Mouse (Mus musculus): ENCODE measurements around the gene Ptpn12. TPM values are rescaled to one million over a fixed set of nuclear protein-coding genes. Genes with fewer than 3 reads are reported as not detected.

Ptpn12 gene
- polyA plus RNA-seq (2012; rRNA removed): 22.7 and 23.2 TPM in 2 replicates

GRCm38 (mm10) chr5:21055820-21056531 is at the start of gene Ptpn12:
Ptpn12 (minus strand) TSS chr5:21055911.

GRCm38 (mm10) chr5:20956298-20956697 is 99.4 kb downstream of the Ptpn12 start, which contains the start of gene Rsbn1l:
Rsbn1l (minus strand) TSS chr5:20956398.

Other genes with a start within 250 kb of the Ptpn12 start
- 1.9 and 2.0 TPM in 2 replicates for gene Phtf2, start 173.8 kb downstream of the Ptpn12 start, polyA plus RNA-seq (2012; rRNA removed)
- 14.5 and 14.7 TPM in 2 replicates for gene Tmem60, start 173.7 kb downstream of the Ptpn12 start, polyA plus RNA-seq (2012; rRNA removed)
- gene Rsbn1l, start 99.5 kb downstream of the Ptpn12 start, polyA plus RNA-seq (2012; rRNA removed): 3.9 and 4.2 TPM in 2 replicates
- gene Gsap, start 130.3 kb upstream of the Ptpn12 start, polyA plus RNA-seq (2012; rRNA removed): 2.4 and 2.7 TPM in 2 replicates